Mouse (Mus musculus): ENCODE results near the gene Ank.

DNA sequence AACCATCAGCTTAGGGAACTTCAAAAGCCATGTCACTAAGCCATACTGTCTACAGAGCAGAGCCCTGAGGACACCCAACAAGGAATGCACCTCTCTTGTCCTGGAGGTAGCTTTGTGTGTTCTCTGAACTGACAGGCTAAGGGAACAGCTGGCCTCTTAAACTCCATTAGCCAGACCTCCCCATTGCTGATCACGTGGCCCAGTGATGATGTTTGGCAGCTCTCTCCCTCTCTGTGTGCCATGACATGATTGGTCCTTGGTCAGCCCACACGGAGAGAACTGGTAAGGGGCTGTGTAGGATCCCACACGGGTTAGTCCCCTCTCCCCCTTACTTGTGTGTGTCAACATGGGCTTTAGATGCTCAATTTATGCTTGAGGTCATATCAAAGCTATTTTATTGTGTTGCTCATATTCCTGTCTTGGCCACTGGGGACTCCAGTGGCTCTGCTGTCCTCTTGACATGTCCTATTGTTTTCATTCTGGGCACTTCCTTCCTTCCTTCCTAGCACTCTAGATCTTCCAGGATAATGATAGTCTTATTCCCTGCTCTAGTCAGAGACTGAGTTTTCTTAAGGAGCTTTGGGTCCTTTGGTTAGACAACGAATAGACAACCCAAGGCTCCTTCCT, 119.1 kb downstream of the Ank start:
- TF ChIP-seq CTCF (IDR thresholded peaks at IDR 0.05; ENCODE audit: borderline replicate concordance, insufficient read depth, low read depth, low read length) (no peak), POLR2A (IDR thresholded peaks at IDR 0.05; ENCODE audit: borderline replicate concordance, insufficient read depth, low read length) (no peak)
